Mouse (Mus musculus): ENCODE data around the gene Psap. TPM values are rescaled to one million over a fixed set of nuclear protein-coding genes. Genes with fewer than 3 reads are reported as not detected.

The Psap gene
- 360 TPM for total RNA-seq (2023)

GRCm38 (mm10) chr10:60277207-60278005, at the start of gene Psap:
Psap (plus strand) TSS chr10:60277627.

GRCm38 (mm10) chr10:60346701-60347405, 69.4 kb downstream of the Psap start, which contains the start of gene Vsir:
Vsir (plus strand) TSS chr10:60346851.

Other genes with a start within 250 kb of the Psap start
- 7.7 TPM for gene Spock2, start 171.4 kb upstream of the Psap start, total RNA-seq (2023)
- gene Chst3, start 58.4 kb upstream of the Psap start, total RNA-seq (2023), result 4.3 TPM
- gene Vsir, start 69.2 kb downstream of the Psap start, total RNA-seq (2023), result 326 TPM
- gene Gm17455, start 122.1 kb downstream of the Psap start, total RNA-seq (2023), result 1.6 TPM

Measured in CD4-positive naive resting alpha-beta T cell, adult 57 days (primary cell).